Mouse (Mus musculus): ENCODE measurements around the gene Pitx3. TPM values are rescaled to one million over a fixed set of nuclear protein-coding genes. Genes with fewer than 3 reads are reported as not detected.
"Not testable (repeated sequence)": the region's sequence is repeated elsewhere in the genome, so short reads cannot be mapped to it uniquely, and the experiment has no call there.

Gene Pitx3
- polyA plus RNA-seq, 1 experiment from 2014 or later = 3.4 TPM

GRCm38 (mm10) chr19:46169913-46170312, 21.8 kb upstream of the Pitx3 start:
- no peaks in the 10 kb centered on the region for H3K4me1 ChIP-seq (ENCODE audit: control insufficient read depth, insufficient read depth, low read length)
- no peak overlapping the region for H3K27ac ChIP-seq (replicated peaks; ENCODE audit: low read depth, low read length)
- DNase-seq (ENCODE audit: low spot score) (no peak), ATAC-seq (ENCODE audit: insufficient number of reproducible peaks, low FRiP score, low TSS enrichment, low read depth) (no peak)
- no peak overlapping the region for H3K4me2 ChIP-seq (ENCODE audit: low read depth, severe bottlenecking)
- peaks cover 5% of the 10 kb centered on the region; the same call in 1 of the 2 replicates for H3K36me3 ChIP-seq (ENCODE audit: control insufficient read depth, insufficient read depth, low read length)
- H3K4me3 ChIP-seq (ENCODE audit: low read depth, low read length) = no peak overlapping the region
- no peaks in the 10 kb centered on the region for H3K9me3 ChIP-seq (ENCODE audit: control insufficient read depth, low read length)
- 63% methylated on average over 1 of the region's 1 CpGs for WGBS
- H3K9ac ChIP-seq (ENCODE audit: low read length) = no peak overlapping the region
- H3K27me3 ChIP-seq (ENCODE audit: control insufficient read depth, insufficient read depth, low read length) = no peaks in the 10 kb centered on the region

DNA sequence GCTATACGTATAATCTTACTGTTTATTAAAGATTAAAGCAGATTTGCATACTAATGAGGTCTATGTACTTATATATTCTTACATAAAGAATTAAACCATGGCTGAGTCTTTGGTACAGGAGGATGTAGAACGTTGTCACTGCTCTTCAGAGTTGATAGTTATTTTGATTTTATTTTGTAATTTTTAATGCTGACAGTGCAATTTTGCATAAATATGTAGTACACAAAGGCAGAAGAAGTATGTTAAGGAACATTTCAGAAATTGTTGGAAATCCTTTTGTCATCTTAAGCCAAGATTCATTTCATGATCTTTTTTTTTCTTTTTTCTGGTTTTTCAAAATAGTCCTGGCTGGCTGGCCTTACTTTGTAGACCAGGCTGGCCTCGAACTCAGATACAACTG, 21.3 kb upstream of the Pitx3 start:
- H3K9me3 ChIP-seq (ENCODE audit: control insufficient read depth, low read length) = no peaks in the 10 kb centered on the region
- H3K27ac ChIP-seq (replicated peaks; ENCODE audit: low read depth, low read length) = no peak overlapping the region
- no peaks in the 10 kb centered on the region for H3K4me1 ChIP-seq (ENCODE audit: control insufficient read depth, insufficient read depth, low read length)
- WGBS = 88% methylated on average over 3 of the region's 3 CpGs
- H3K9ac ChIP-seq (ENCODE audit: low read length) = no peak overlapping the region
- no peak overlapping the region for H3K4me3 ChIP-seq (ENCODE audit: low read depth, low read length)
- no peak overlapping the region for H3K4me2 ChIP-seq (ENCODE audit: low read depth, severe bottlenecking)
- no peak for ATAC-seq (ENCODE audit: insufficient number of reproducible peaks, low FRiP score, low TSS enrichment, low read depth)
- no peak for DNase-seq (ENCODE audit: low spot score)
- peaks cover 7% of the 10 kb centered on the region; the same call in 1 of the 2 replicates for H3K36me3 ChIP-seq (ENCODE audit: control insufficient read depth, insufficient read depth, low read length)
- no peaks in the 10 kb centered on the region for H3K27me3 ChIP-seq (ENCODE audit: control insufficient read depth, insufficient read depth, low read length)

DNA sequence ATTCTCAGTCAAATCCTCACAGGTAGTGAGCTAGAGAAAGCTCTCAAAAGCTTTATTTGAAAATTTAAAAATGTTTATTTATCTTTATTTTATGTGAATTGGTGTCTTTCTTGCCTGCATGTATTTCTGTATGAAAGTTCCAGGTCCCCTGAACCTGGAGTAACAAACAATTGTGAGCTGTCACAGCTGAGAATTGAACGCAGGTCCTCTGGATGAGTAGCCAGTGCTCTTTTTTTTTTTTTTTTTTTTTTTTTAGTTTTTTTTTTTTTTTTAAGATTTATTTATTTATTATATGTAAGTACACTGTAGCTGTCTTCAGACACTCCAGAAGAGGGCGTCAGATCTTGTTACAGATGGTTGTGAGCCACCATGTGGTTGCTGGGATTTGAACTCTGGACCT, 19.0 kb upstream of the Pitx3 start:
- 72% methylated on average over 2 of the region's 2 CpGs for WGBS
- H3K4me1 ChIP-seq (ENCODE audit: control insufficient read depth, insufficient read depth, low read length); DNase-seq (ENCODE audit: low spot score); H3K27me3 ChIP-seq (ENCODE audit: control insufficient read depth, insufficient read depth, low read length); H3K4me3 ChIP-seq (ENCODE audit: low read depth, low read length); H3K27ac ChIP-seq (replicated peaks; ENCODE audit: low read depth, low read length); ATAC-seq (ENCODE audit: insufficient number of reproducible peaks, low FRiP score, low TSS enrichment, low read depth); H3K36me3 ChIP-seq (ENCODE audit: control insufficient read depth, insufficient read depth, low read length); H3K4me2 ChIP-seq (ENCODE audit: low read depth, severe bottlenecking); H3K9me3 ChIP-seq (ENCODE audit: control insufficient read depth, low read length); H3K9ac ChIP-seq (ENCODE audit: low read length): not testable (repeated sequence)

- no peak for ATAC-seq (ENCODE audit: insufficient number of reproducible peaks, low FRiP score, low TSS enrichment, low read depth)
- Histone ChIP-seq H3K9ac (ENCODE audit: low read length) (no peak overlapping the region), H3K4me2 (ENCODE audit: low read depth, severe bottlenecking) (no peak overlapping the region), H3K27me3 (ENCODE audit: control insufficient read depth, insufficient read depth, low read length) (no peaks in the 10 kb centered on the region), H3K27ac (replicated peaks; ENCODE audit: low read depth, low read length) (no peak overlapping the region), H3K4me1 (ENCODE audit: control insufficient read depth, insufficient read depth, low read length) (no peaks in the 10 kb centered on the region), H3K9me3 (ENCODE audit: control insufficient read depth, low read length) (no peaks in the 10 kb centered on the region), H3K36me3 (ENCODE audit: control insufficient read depth, insufficient read depth, low read length) (peaks cover 7% of the 10 kb centered on the region; the same call in 1 of the 2 replicates), H3K4me3 (ENCODE audit: low read depth, low read length) (no peak overlapping the region)
- WGBS = 91% methylated on average over 3 of the region's 3 CpGs
- no peak for DNase-seq (ENCODE audit: low spot score)
Measured at GRCm38 (mm10) chr19:46165950-46166349, 17.8 kb upstream of the Pitx3 start.

- H3K27me3 ChIP-seq (ENCODE audit: control insufficient read depth, insufficient read depth, low read length) = peaks cover 28% of the 10 kb centered on the region
- no peaks in the 10 kb centered on the region for H3K9me3 ChIP-seq (ENCODE audit: control insufficient read depth, low read length)
- WGBS = under 1% methylated on average over 37 of the region's 37 CpGs
- H3K36me3 ChIP-seq (ENCODE audit: control insufficient read depth, insufficient read depth, low read length) = no peaks in the 10 kb centered on the region
- H3K9ac ChIP-seq (ENCODE audit: low read length) = peak within 1 kb of the TSS; percentile 56
- H3K27ac ChIP-seq (replicated peaks; ENCODE audit: low read depth, low read length) = no peak within 1 kb of the TSS
- peak within 1 kb of the TSS; percentile 76 for H3K4me2 ChIP-seq (ENCODE audit: low read depth, severe bottlenecking)
- peak within 1 kb of the TSS; percentile 77 for H3K4me3 ChIP-seq (ENCODE audit: low read depth, low read length)
- ATAC-seq (ENCODE audit: insufficient number of reproducible peaks, low FRiP score, low TSS enrichment, low read depth) (peak; percentile 92), DNase-seq (ENCODE audit: low spot score) (peak; percentile 90)
- H3K4me1 ChIP-seq (ENCODE audit: control insufficient read depth, insufficient read depth, low read length) = peaks cover 20% of the 10 kb centered on the region
Measured at GRCm38 (mm10) chr19:46152127-46152803, 4.1 kb upstream of the Pitx3 start, which contains the start of gene Gbf1. Gbf1 (plus strand) TSS chr19:46152509.

GRCm38 (mm10) chr19:46149091-46149490, 965 bp upstream of the Pitx3 start:
- Histone ChIP-seq H3K27ac (replicated peaks; ENCODE audit: low read depth, low read length) (no peak overlapping the region), H3K4me1 (ENCODE audit: control insufficient read depth, insufficient read depth, low read length) (peaks cover 21% of the 10 kb centered on the region), H3K36me3 (ENCODE audit: control insufficient read depth, insufficient read depth, low read length) (no peaks in the 10 kb centered on the region), H3K9ac (ENCODE audit: low read length) (no peak overlapping the region), H3K27me3 (ENCODE audit: control insufficient read depth, insufficient read depth, low read length) (peaks cover 52% of the 10 kb centered on the region), H3K4me3 (ENCODE audit: low read depth, low read length) (peak overlapping the region; percentile 49), H3K4me2 (ENCODE audit: low read depth, severe bottlenecking) (peak overlapping the region; percentile 97), H3K9me3 (ENCODE audit: control insufficient read depth, low read length) (no peaks in the 10 kb centered on the region)
- no peak for ATAC-seq (ENCODE audit: insufficient number of reproducible peaks, low FRiP score, low TSS enrichment, low read depth)
- no peak for DNase-seq (ENCODE audit: low spot score)
- WGBS = 26% methylated on average over 12 of the region's 12 CpGs

- H3K4me3 ChIP-seq (ENCODE audit: low read depth, low read length) = peak overlapping the region; percentile 49
- DNase-seq (ENCODE audit: low spot score) (peak; percentile 92), ATAC-seq (ENCODE audit: insufficient number of reproducible peaks, low FRiP score, low TSS enrichment, low read depth) (peak; percentile 85)
- 1% methylated on average over 27 of the region's 27 CpGs for WGBS
- no peak overlapping the region for H3K9ac ChIP-seq (ENCODE audit: low read length)
- H3K4me2 ChIP-seq (ENCODE audit: low read depth, severe bottlenecking) = peak overlapping the region; percentile 97
- H3K4me1 ChIP-seq (ENCODE audit: control insufficient read depth, insufficient read depth, low read length) = peaks cover 15% of the 10 kb centered on the region
- H3K27ac ChIP-seq (replicated peaks; ENCODE audit: low read depth, low read length) = no peak overlapping the region
- peaks cover 55% of the 10 kb centered on the region for H3K27me3 ChIP-seq (ENCODE audit: control insufficient read depth, insufficient read depth, low read length)
- no peaks in the 10 kb centered on the region for H3K9me3 ChIP-seq (ENCODE audit: control insufficient read depth, low read length)
- no peaks in the 10 kb centered on the region for H3K36me3 ChIP-seq (ENCODE audit: control insufficient read depth, insufficient read depth, low read length)
Measured at GRCm38 (mm10) chr19:46148372-46148760, 240 bp upstream of the Pitx3 start.

- Histone ChIP-seq H3K4me1 (ENCODE audit: control insufficient read depth, insufficient read depth, low read length) (peaks cover 14% of the 10 kb centered on the region), H3K4me2 (ENCODE audit: low read depth, severe bottlenecking) (no peak overlapping the region), H3K9me3 (ENCODE audit: control insufficient read depth, low read length) (no peaks in the 10 kb centered on the region), H3K4me3 (ENCODE audit: low read depth, low read length) (no peak overlapping the region), H3K27me3 (ENCODE audit: control insufficient read depth, insufficient read depth, low read length) (peaks cover 58% of the 10 kb centered on the region), H3K9ac (ENCODE audit: low read length) (no peak overlapping the region), H3K27ac (replicated peaks; ENCODE audit: low read depth, low read length) (no peak overlapping the region), H3K36me3 (ENCODE audit: control insufficient read depth, insufficient read depth, low read length) (no peaks in the 10 kb centered on the region)
- 22% methylated on average over 6 of the region's 6 CpGs for WGBS
- ATAC-seq (ENCODE audit: insufficient number of reproducible peaks, low FRiP score, low TSS enrichment, low read depth) (peak; percentile 33; the same call in 1 of the 2 replicates), DNase-seq (ENCODE audit: low spot score) (no peak)
Measured at GRCm38 (mm10) chr19:46141091-46141490, 7.0 kb downstream of the Pitx3 start.

DNA sequence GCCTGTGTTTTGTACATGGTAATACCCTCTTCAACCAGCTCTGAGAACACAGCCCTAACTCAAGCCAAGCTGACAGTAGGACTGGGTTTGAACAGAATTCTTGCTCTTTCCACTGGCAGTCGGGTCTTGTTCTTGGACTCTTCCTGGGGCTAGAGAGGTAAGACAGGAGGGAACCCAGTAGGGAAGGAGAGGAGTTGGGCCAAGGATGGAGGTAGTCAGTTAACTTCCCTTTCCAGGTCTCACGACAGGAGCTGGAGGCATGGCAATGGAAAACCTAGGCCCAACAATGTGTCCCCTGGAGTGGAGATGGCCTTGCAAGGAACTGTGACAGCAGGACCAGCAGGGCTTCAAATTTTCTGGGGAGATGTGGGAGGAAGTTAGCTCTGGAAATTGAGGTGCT, 7.8 kb downstream of the Pitx3 start:
- no peaks in the 10 kb centered on the region for H3K9me3 ChIP-seq (ENCODE audit: control insufficient read depth, low read length)
- no peak overlapping the region for H3K4me3 ChIP-seq (ENCODE audit: low read depth, low read length)
- no peak overlapping the region for H3K27ac ChIP-seq (replicated peaks; ENCODE audit: low read depth, low read length)
- ATAC-seq (ENCODE audit: insufficient number of reproducible peaks, low FRiP score, low TSS enrichment, low read depth) = no peak
- H3K27me3 ChIP-seq (ENCODE audit: control insufficient read depth, insufficient read depth, low read length) = peaks cover 60% of the 10 kb centered on the region
- 68% methylated on average over 2 of the region's 2 CpGs for WGBS
- no peak for DNase-seq (ENCODE audit: low spot score)
- peaks cover 19% of the 10 kb centered on the region for H3K4me1 ChIP-seq (ENCODE audit: control insufficient read depth, insufficient read depth, low read length)
- H3K36me3 ChIP-seq (ENCODE audit: control insufficient read depth, insufficient read depth, low read length) = no peaks in the 10 kb centered on the region
- no peak overlapping the region for H3K9ac ChIP-seq (ENCODE audit: low read length)
- no peak overlapping the region for H3K4me2 ChIP-seq (ENCODE audit: low read depth, severe bottlenecking)
